Mouse (Mus musculus) urinary bladder, postnatal 36 days (tissue): ENCODE measurements around the gene Cntnap1.
"Not testable (repeated sequence)": the region's sequence is repeated elsewhere in the genome, so short reads cannot be mapped to it uniquely, and the experiment has no call there.

Experiments
- DNase-seq, 2 experiments: peaks; one replicate each; pipeline ENCODE4 v3.0.0; 2022; ENCODE audit warnings: low spot score in 2 of 2, mixed read lengths in 1 of 2

Cntnap1 gene

GRCm38 (mm10) chr11:101170354-101170810 lies at the start of gene Cntnap1:
Cntnap1 (plus strand) TSS chr11:101170523.
- peak in 1 of 2 experiments; percentile 81 for DNase-seq

GRCm38 (mm10) chr11:101120545-101121188 lies 49.7 kb upstream of the Cntnap1 start:
- no peak for DNase-seq

GRCm38 (mm10) chr11:101124494-101124893 lies 45.8 kb upstream of the Cntnap1 start:
- not testable (repeated sequence) for DNase-seq

GRCm38 (mm10) chr11:101125008-101125407 lies 45.3 kb upstream of the Cntnap1 start:
- DNase-seq, result not testable (repeated sequence)

GRCm38 (mm10) chr11:101127075-101127474 lies 43.2 kb upstream of the Cntnap1 start:
- DNase-seq, result no peak

GRCm38 (mm10) chr11:101128996-101129577 lies 41.2 kb upstream of the Cntnap1 start:
- no peak for DNase-seq

- DNase-seq, result peak in 1 of 2 experiments; percentile 33
These were observed 40.1 kb upstream of the Cntnap1 start for GRCm38 (mm10) chr11:101130056-101130756.

GRCm38 (mm10) chr11:101131187-101131586 lies 39.1 kb upstream of the Cntnap1 start:
- no peak for DNase-seq

GRCm38 (mm10) chr11:101131701-101132100 lies 38.6 kb upstream of the Cntnap1 start:
- DNase-seq, result no peak

- DNase-seq, result no peak
These were observed 37.3 kb upstream of the Cntnap1 start for GRCm38 (mm10) chr11:101133037-101133436.

GRCm38 (mm10) chr11:101134217-101134865 lies 36.0 kb upstream of the Cntnap1 start:
- no peak for DNase-seq

- no peak for DNase-seq
These were observed 33.3 kb upstream of the Cntnap1 start for GRCm38 (mm10) chr11:101137000-101137399.

GRCm38 (mm10) chr11:101138536-101139181 lies 31.7 kb upstream of the Cntnap1 start:
- DNase-seq, result peak in 1 of 2 experiments; percentile 62

GRCm38 (mm10) chr11:101140164-101140819 lies 30.0 kb upstream of the Cntnap1 start:
- DNase-seq, result no peak

GRCm38 (mm10) chr11:101141088-101141487 lies 29.2 kb upstream of the Cntnap1 start:
- DNase-seq, result no peak

GRCm38 (mm10) chr11:101142215-101142967 lies 27.9 kb upstream of the Cntnap1 start:
- DNase-seq, result no peak

- peak in 1 of 2 experiments; percentile 23 for DNase-seq
These were observed 26.7 kb upstream of the Cntnap1 start for GRCm38 (mm10) chr11:101143338-101144225.

- no peak for DNase-seq
These were observed 23.9 kb upstream of the Cntnap1 start for GRCm38 (mm10) chr11:101146377-101146776.

GRCm38 (mm10) chr11:101148751-101149150 lies 21.6 kb upstream of the Cntnap1 start:
- no peak for DNase-seq
